Mouse (Mus musculus): ENCODE results near the gene Sclt1.

Sclt1 gene

GRCm38 (mm10) chr3:41606330-41606664 is 136.0 kb downstream of the Sclt1 start:
- DNase-seq (ENCODE audit: low read depth, low spot score): no peak

- DNase-seq (ENCODE audit: low read depth, low spot score): no peak
Observed at GRCm38 (mm10) chr3:41605601-41606329, 136.5 kb downstream of the Sclt1 start.

- no peak for DNase-seq (ENCODE audit: low read depth, low spot score)
Observed at GRCm38 (mm10) chr3:41604629-41605321, 137.5 kb downstream of the Sclt1 start.

GRCm38 (mm10) chr3:41603470-41604019 is 138.8 kb downstream of the Sclt1 start:
- DNase-seq (ENCODE audit: low read depth, low spot score): no peak

GRCm38 (mm10) chr3:41602933-41603332 is 139.4 kb downstream of the Sclt1 start:
- no peak for DNase-seq (ENCODE audit: low read depth, low spot score)

GRCm38 (mm10) chr3:41601226-41602020 is 140.9 kb downstream of the Sclt1 start:
- no peak for DNase-seq (ENCODE audit: low read depth, low spot score)

- peak; percentile 36 for DNase-seq (ENCODE audit: low read depth, low spot score)
Observed at GRCm38 (mm10) chr3:41599806-41600589, 142.3 kb downstream of the Sclt1 start.

GRCm38 (mm10) chr3:41599226-41599625 is 143.1 kb downstream of the Sclt1 start:
- DNase-seq (ENCODE audit: low read depth, low spot score): no peak

- no peak for DNase-seq (ENCODE audit: low read depth, low spot score)
Observed at GRCm38 (mm10) chr3:41598412-41598811, 143.9 kb downstream of the Sclt1 start.

GRCm38 (mm10) chr3:41597036-41597435 is 145.3 kb downstream of the Sclt1 start:
- no peak for DNase-seq (ENCODE audit: low read depth, low spot score)

GRCm38 (mm10) chr3:41595010-41595409 is 147.3 kb downstream of the Sclt1 start:
- DNase-seq (ENCODE audit: low read depth, low spot score): no peak

- no peak for DNase-seq (ENCODE audit: low read depth, low spot score)
Observed at GRCm38 (mm10) chr3:41594097-41594879, 148.0 kb downstream of the Sclt1 start.

- DNase-seq (ENCODE audit: low read depth, low spot score): no peak
Observed at GRCm38 (mm10) chr3:41592805-41593204, 149.5 kb downstream of the Sclt1 start.

- DNase-seq (ENCODE audit: low read depth, low spot score): no peak
Observed at GRCm38 (mm10) chr3:41591651-41592170, 150.6 kb downstream of the Sclt1 start.

GRCm38 (mm10) chr3:41590695-41591559 is 151.4 kb downstream of the Sclt1 start:
- DNase-seq (ENCODE audit: low read depth, low spot score): no peak

GRCm38 (mm10) chr3:41589988-41590387 is 152.3 kb downstream of the Sclt1 start:
- DNase-seq (ENCODE audit: low read depth, low spot score): no peak

- no peak for DNase-seq (ENCODE audit: low read depth, low spot score)
Observed at GRCm38 (mm10) chr3:41589246-41589914, 152.9 kb downstream of the Sclt1 start.

GRCm38 (mm10) chr3:41588495-41588894 is 153.8 kb downstream of the Sclt1 start:
- no peak for DNase-seq (ENCODE audit: low read depth, low spot score)

GRCm38 (mm10) chr3:41587588-41587987 is 154.7 kb downstream of the Sclt1 start:
- DNase-seq (ENCODE audit: low read depth, low spot score): no peak
